Mouse (Mus musculus) T-helper 1 cell (primary cell): Measurements from ENCODE around the gene Musk.

Experiments
- in situ Hi-C: fragments of 300-600 bp; cut with MboI, MseI; formaldehyde crosslinking; loops from one replicate; pipeline ENCODE4 v1.15.1; 2025; ENCODE audit warnings: high pct_unique_total_duplicates

Musk gene

GRCm38 (mm10) chr4:58314942-58315508, 29.3 kb downstream of the Musk start:
- in situ Hi-C loops: no loop called here

GRCm38 (mm10) chr4:58317536-58317935, 31.8 kb downstream of the Musk start:
- in situ Hi-C loops: no loop called here

GRCm38 (mm10) chr4:58320293-58320692, 34.5 kb downstream of the Musk start:
- in situ Hi-C loops: no loop called here

- in situ Hi-C loops: no loop called here
Measured at GRCm38 (mm10) chr4:58326746-58327145, 41.0 kb downstream of the Musk start.

- in situ Hi-C loops: no loop called here
Measured at GRCm38 (mm10) chr4:58328231-58328630, 42.5 kb downstream of the Musk start.

- in situ Hi-C loops: no loop called here
Measured at GRCm38 (mm10) chr4:58330016-58330415, 44.3 kb downstream of the Musk start.

GRCm38 (mm10) chr4:58330864-58331638, 45.3 kb downstream of the Musk start:
- in situ Hi-C loops: no loop called here

GRCm38 (mm10) chr4:58332394-58332793, 46.6 kb downstream of the Musk start:
- in situ Hi-C loops: no loop called here

- in situ Hi-C loops: no loop called here
Measured at GRCm38 (mm10) chr4:58336227-58336626, 50.5 kb downstream of the Musk start.

- in situ Hi-C loops: no loop called here
Measured at GRCm38 (mm10) chr4:58339226-58339625, 53.5 kb downstream of the Musk start.

GRCm38 (mm10) chr4:58350206-58350605, 64.4 kb downstream of the Musk start:
- in situ Hi-C loops: no loop called here

GRCm38 (mm10) chr4:58351165-58351564, 65.4 kb downstream of the Musk start:
- in situ Hi-C loops: no loop called here

GRCm38 (mm10) chr4:58351590-58351989, 65.8 kb downstream of the Musk start:
- in situ Hi-C loops: no loop called here

- in situ Hi-C loops: no loop called here
Measured at GRCm38 (mm10) chr4:58358996-58359395, 73.2 kb downstream of the Musk start.

- in situ Hi-C loops: no loop called here
Measured at GRCm38 (mm10) chr4:58365321-58365720, 79.6 kb downstream of the Musk start.

- in situ Hi-C loops: no loop called here
Measured at GRCm38 (mm10) chr4:58371106-58371505, 85.3 kb downstream of the Musk start.

GRCm38 (mm10) chr4:58373599-58373998, 87.8 kb downstream of the Musk start:
- in situ Hi-C loops: no loop called here

GRCm38 (mm10) chr4:58374141-58374870, 88.5 kb downstream of the Musk start:
- in situ Hi-C loops: no loop called here

- in situ Hi-C loops: no loop called here
Measured at GRCm38 (mm10) chr4:58379186-58379585, 93.4 kb downstream of the Musk start.

GRCm38 (mm10) chr4:58400861-58401341, 115.1 kb downstream of the Musk start:
- in situ Hi-C loops: no loop called here

GRCm38 (mm10) chr4:58401973-58402501, 116.3 kb downstream of the Musk start:
- in situ Hi-C loops: no loop called here
